Mouse (Mus musculus): ENCODE data around the gene Mrgprh. TPM values are rescaled to one million over a fixed set of nuclear protein-coding genes. Genes with fewer than 3 reads are reported as not detected.

Gene Mrgprh
- polyA plus RNA-seq (2012; rRNA removed), result 0.01 TPM in 1 of 2 replicates, not detected in the other

GRCm38 (mm10) chr17:12875734-12876133 is at the start of gene Mrgprh:
Gene Mrgprh, plus strand, starts transcription at chr17:12876034.

GRCm38 (mm10) chr17:12868043-12868442 is 7.8 kb upstream of the Mrgprh start, which contains the start of gene Mas1:
Gene Mas1, minus strand, starts transcription at chr17:12868143.

GRCm38 (mm10) chr17:12909361-12910280 is 33.8 kb downstream of the Mrgprh start, which contains the start of gene Pnldc1:
Gene Pnldc1, minus strand, starts transcription at chr17:12910230.

GRCm38 (mm10) chr17:12915488-12915880 is 39.6 kb downstream of the Mrgprh start, which contains the start of gene Tcp1:
Gene Tcp1, plus strand, starts transcription at chr17:12915701.

GRCm38 (mm10) chr17:12915881-12916583 is 40.2 kb downstream of the Mrgprh start, which contains the start of gene Mrpl18:
Gene Mrpl18, minus strand, starts transcription at chr17:12916345.

Other genes with a start within 250 kb of the Mrgprh start
- gene Slc22a1, start 200.2 kb upstream of the Mrgprh start, polyA plus RNA-seq (2012; rRNA removed), result 0.01 and 0.08 TPM in 2 replicates
- gene Igf2r, start 106.4 kb upstream of the Mrgprh start, polyA plus RNA-seq (2012; rRNA removed), result 13.0 and 13.9 TPM in 2 replicates
- gene Mas1, start 7.9 kb upstream of the Mrgprh start, polyA plus RNA-seq (2012; rRNA removed), result 0.07 and 0.08 TPM in 2 replicates
- 0.62 and 0.77 TPM in 2 replicates for gene Pnldc1, start 34.2 kb downstream of the Mrgprh start, polyA plus RNA-seq (2012; rRNA removed)
- gene Tcp1, start 39.7 kb downstream of the Mrgprh start, polyA plus RNA-seq (2012; rRNA removed), result 111 and 135 TPM in 2 replicates
- gene Mrpl18, start 40.3 kb downstream of the Mrgprh start, polyA plus RNA-seq (2012; rRNA removed), result 58.7 and 65.0 TPM in 2 replicates
- 3.5 and 4.3 TPM in 2 replicates for gene Acat3, start 64.6 kb downstream of the Mrgprh start, polyA plus RNA-seq (2012; rRNA removed)
- 34.7 and 41.4 TPM in 2 replicates for gene Acat2, start 84.7 kb downstream of the Mrgprh start, polyA plus RNA-seq (2012; rRNA removed)
- gene Wtap, start 118.1 kb downstream of the Mrgprh start, polyA plus RNA-seq (2012; rRNA removed), result 28.0 and 31.6 TPM in 2 replicates
- gene Sod2, start 130.8 kb downstream of the Mrgprh start, polyA plus RNA-seq (2012; rRNA removed), result 91.4 and 92.0 TPM in 2 replicates
- gene Gpr31b, start 176.3 kb downstream of the Mrgprh start, polyA plus RNA-seq (2012; rRNA removed), result 0.02 TPM in 1 of 2 replicates, not detected in the other
- 0.03 TPM in 2 replicates for gene Tcp10b, start 185.1 kb downstream of the Mrgprh start, polyA plus RNA-seq (2012; rRNA removed)

Measured in liver, embryonic 14 days (tissue).